Mouse (Mus musculus) G1E (cell line): ENCODE measurements around the gene Rab3il1.

Source experiments
- CTCF ChIP-seq: IDR thresholded peaks from 2 replicates; pipeline ENCODE4 v1.5.1; 2012; ENCODE audit warnings: low read depth, low read length, inconsistent platforms, mixed read lengths
- GATA1 ChIP-seq: IDR thresholded peaks from 2 replicates; pipeline ENCODE4 v1.6.1; 2012; ENCODE audit warnings: borderline replicate concordance, low read length, inconsistent platforms, mixed read lengths
- GATA2 ChIP-seq: IDR thresholded peaks from 2 replicates; pipeline ENCODE4 v1.6.1; 2012; ENCODE audit warnings: low read depth, low read length, inconsistent platforms, borderline replicate concordance
- TAL1 ChIP-seq: conservative IDR thresholded peaks from 2 replicates; pipeline ENCODE4 v1.6.1; 2012; ENCODE audit warnings: low read depth, low read length, inconsistent platforms, mixed read lengths

- TF ChIP-seq TAL1 (no peak), GATA2 (no peak), GATA1 (no peak), CTCF (no peak)
Measured at GRCm38 (mm10) chr19:10021981-10022380, 20.5 kb downstream of the Rab3il1 start.
